Mouse (Mus musculus): ENCODE data around the gene Six2.
A peak's percentile ranks its signal among the peaks of the same experiment; 100 is the strongest.

The Six2 gene

DNA sequence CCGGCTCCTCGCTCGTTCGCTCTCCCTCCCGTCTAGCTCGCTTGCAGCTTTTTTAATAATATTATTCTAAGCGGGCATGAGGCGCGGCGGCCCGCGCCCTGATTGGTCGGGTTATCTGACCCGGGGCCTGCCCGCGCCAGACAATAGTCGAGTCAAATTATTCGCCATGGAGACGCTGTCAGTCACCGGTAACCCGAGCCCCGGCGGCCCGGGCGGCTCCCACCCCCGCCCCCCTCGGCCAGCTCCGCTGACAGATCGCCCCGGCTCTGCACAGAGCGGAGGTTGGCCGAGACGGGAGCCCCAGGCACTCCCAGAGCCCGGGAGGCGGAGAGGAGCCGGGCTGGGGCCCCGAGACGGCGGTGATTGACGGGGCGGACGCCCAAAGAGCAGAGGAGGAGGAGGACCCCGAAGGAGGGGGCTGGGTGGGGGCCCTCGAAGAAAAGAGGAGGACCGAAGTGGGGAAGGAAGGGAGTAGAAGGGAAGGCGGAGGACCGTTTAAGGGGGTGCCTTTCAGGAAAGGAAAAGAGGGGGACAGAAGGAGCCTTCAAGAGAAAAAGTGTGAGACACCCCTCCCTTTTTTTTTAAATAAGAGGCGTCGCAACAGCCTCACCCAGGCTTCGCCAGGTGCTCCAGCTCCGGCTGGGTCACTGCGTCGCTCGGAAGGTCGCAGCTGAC is at the start of gene Six2:
TSS of gene Six2 (minus strand) at position 39 of the 675 bp plus-strand sequence.
- no peak for DNase-seq (ENCODE audit: extremely low read depth, low read depth)

DNA sequence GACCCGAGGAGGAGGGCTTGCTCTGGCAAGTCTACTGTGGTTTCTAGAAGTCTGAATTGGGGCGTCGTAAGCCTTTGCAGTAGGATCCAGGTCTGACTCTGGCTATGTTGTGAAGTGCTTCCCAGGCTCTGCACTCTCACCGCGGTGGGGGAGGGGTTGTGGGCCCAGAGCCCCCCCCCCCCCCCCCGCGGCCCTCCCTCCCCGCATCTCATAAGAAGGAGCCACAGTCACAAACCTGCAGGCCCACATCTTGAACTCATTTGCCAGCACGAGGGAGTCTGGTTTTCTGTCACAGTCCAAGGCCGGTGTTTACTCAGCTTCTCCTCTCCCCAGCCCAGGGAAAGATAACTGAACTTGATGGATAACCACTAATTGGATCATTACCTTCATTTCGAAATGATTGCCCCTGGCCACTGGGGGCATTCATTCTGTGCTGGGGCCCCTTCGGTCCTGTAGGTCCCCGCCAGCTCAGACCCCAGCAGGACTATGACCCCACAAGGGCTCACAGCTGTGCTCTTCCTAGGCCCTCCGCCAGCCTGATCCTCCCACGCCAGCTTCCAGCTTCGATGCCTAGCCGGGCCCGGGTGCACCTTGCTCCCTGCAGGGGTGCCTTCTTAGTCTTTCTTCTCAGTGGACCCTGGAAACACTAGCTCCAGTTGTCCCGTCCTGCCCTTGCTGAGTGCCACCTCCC is 49.2 kb upstream of the Six2 start:
- no peak for DNase-seq (ENCODE audit: extremely low read depth, low read depth)

- DNase-seq (ENCODE audit: extremely low read depth, low read depth): no peak
Measured at GRCm38 (mm10) chr17:85731329-85731728, 43.3 kb upstream of the Six2 start.

DNA sequence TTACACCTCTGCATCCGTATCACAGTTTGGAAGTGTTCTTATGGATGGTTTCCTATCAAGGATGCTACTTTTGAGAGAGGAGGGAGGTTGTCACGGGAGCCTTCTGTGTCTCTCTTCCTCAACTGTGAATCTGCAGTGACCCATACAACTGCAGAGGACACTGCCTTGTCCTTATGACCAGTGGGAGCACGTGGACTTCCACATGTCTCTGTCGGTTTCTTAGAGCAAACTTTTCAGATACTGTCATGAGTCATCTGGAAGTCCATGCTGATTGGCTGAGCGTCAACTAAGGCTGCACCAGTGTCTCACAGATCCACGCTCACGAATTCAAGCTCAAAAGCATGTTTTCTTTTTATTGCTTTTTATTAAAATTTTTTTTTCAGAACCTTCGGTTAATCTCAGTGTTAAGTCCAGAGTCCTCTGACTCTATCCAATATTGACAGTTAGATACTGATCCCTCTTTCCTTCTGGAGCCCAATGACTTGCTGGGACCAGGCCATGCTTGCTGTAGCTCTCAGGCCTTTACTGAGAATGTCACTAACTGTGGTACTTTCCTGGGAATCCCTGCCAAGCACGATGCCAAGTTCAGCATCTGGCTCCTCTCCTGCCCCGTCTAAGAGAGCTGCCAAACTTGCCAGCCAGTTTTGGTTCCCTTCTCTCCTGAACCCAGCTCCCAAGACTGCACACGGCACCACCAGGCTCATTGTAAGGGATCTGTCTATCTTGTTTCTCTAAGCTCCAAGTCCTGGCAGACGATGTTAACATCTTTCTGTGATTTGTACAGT is 42.3 kb upstream of the Six2 start:
- DNase-seq (ENCODE audit: extremely low read depth, low read depth): no peak

- peak; percentile 56 for DNase-seq (ENCODE audit: extremely low read depth, low read depth)
Measured at GRCm38 (mm10) chr17:85728071-85728718, 40.1 kb upstream of the Six2 start.

- DNase-seq (ENCODE audit: extremely low read depth, low read depth): no peak
Measured at GRCm38 (mm10) chr17:85725988-85726387, 37.9 kb upstream of the Six2 start.

- no peak for DNase-seq (ENCODE audit: extremely low read depth, low read depth)
Measured at GRCm38 (mm10) chr17:85723166-85723565, 35.1 kb upstream of the Six2 start.

- no peak for DNase-seq (ENCODE audit: extremely low read depth, low read depth)
Measured at GRCm38 (mm10) chr17:85717266-85717665, 29.2 kb upstream of the Six2 start.

- DNase-seq (ENCODE audit: extremely low read depth, low read depth): no peak
Measured at GRCm38 (mm10) chr17:85715784-85716183, 27.7 kb upstream of the Six2 start.

DNA sequence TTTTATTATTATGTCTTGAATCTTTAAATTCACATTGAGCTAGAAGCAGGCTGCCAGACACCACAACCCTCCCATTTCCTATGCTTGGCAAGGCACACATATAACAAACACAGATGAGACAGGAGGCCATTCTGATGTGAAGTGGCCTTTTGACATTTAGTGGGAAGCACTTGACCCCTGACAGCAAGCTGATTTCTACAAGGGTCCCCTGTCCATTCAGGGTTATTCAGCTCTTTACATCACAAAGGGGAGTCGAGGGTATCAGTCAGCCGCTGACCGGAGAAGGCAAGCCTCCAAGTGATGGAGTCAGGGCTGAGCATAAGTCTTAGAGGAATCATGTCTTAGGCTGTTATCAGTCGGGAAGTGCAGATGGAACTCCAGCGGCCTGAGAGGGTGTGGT is 26.3 kb upstream of the Six2 start:
- no peak for DNase-seq (ENCODE audit: extremely low read depth, low read depth)

DNA sequence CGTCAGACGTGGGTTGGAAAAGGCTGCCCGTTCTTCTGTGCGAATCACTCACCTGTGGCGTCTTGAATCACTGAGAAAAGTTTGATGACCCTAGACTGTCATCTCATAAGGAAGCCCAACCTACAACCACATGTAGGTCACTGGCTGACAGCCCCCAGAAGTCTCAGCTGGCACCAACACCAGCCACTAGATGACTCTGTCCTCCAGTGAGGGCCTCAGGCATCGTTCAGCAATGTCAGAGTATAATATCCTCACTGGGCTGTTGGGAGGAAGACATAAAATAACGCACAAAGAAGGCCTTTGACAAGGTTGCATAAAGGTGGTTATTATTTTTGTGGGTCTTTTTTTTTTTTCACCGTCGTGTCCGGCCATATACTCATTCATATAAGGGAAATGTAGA is 24.8 kb upstream of the Six2 start:
- DNase-seq (ENCODE audit: extremely low read depth, low read depth): no peak

DNA sequence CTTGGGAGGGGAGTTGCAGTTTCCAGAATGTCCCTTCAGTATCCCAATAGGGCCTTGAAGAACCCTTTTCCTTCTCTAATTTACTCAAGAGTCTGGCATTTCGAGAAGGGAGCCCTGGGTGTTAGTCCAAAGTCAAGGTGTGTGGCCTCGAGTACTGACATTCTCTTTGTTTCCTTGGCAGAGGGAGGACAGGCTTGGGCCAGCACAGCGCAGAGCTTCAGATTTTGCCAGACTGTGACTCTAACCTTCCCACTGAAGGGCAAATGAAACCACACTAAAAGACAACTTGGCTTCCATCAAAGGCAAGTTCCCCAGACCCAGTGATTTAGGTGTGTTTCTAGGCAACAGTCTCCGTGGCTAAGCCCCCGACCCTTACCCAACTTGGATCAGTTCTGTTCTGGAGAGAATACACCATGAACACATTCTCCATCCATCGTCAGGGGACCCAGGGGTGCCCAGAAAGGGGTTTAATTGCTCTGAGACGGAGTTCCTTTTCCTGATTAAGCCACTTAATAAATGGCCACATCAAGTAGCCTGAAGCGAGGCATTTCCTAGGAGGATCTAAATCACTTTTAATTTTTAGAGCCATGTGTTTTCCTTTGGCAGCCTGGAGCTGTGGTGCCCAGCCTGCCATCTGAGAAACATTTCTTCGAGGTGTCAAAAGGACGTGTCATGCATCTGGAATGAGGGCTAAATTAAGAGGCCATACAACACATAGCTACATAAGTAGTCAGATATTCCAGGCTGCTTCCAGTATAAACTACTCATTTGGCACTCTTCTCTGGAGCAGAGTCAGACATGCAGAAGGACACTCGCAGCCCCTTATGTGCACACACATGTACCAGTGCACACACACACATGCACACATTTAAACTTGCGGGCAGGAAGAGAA is 16.5 kb upstream of the Six2 start:
- DNase-seq (ENCODE audit: extremely low read depth, low read depth): no peak

GRCm38 (mm10) chr17:85700028-85700427 is 12.0 kb upstream of the Six2 start:
- DNase-seq (ENCODE audit: extremely low read depth, low read depth): no peak

GRCm38 (mm10) chr17:85698643-85699042 is 10.6 kb upstream of the Six2 start:
- no peak for DNase-seq (ENCODE audit: extremely low read depth, low read depth)

- no peak for DNase-seq (ENCODE audit: extremely low read depth, low read depth)
Measured at GRCm38 (mm10) chr17:85697976-85698375, 9.9 kb upstream of the Six2 start.

- DNase-seq (ENCODE audit: extremely low read depth, low read depth): no peak
Measured at GRCm38 (mm10) chr17:85694499-85694898, 6.4 kb upstream of the Six2 start.

- DNase-seq (ENCODE audit: extremely low read depth, low read depth): no peak
Measured at GRCm38 (mm10) chr17:85693101-85693500, 5.0 kb upstream of the Six2 start.

DNA sequence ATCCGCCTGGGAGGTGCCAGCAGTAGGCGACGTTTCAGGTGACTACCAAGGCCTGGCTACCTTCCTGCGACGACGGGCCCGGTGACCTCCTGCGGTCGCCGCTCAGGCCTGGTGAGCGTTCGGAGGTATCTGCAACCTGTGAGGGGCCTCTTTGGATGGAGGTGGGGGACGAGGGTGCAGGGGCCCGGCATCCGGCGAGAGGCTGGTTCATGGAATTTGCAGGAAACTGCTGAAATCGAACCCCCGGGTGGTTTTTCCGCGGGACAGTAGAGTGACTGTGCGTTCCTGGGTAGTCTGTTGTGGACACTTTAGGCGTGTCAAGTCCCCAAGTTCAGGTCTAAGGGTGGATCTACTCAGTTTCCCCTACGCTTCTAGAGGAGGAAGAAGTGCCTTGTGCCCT is 4.5 kb upstream of the Six2 start:
- no peak for DNase-seq (ENCODE audit: extremely low read depth, low read depth)

DNA sequence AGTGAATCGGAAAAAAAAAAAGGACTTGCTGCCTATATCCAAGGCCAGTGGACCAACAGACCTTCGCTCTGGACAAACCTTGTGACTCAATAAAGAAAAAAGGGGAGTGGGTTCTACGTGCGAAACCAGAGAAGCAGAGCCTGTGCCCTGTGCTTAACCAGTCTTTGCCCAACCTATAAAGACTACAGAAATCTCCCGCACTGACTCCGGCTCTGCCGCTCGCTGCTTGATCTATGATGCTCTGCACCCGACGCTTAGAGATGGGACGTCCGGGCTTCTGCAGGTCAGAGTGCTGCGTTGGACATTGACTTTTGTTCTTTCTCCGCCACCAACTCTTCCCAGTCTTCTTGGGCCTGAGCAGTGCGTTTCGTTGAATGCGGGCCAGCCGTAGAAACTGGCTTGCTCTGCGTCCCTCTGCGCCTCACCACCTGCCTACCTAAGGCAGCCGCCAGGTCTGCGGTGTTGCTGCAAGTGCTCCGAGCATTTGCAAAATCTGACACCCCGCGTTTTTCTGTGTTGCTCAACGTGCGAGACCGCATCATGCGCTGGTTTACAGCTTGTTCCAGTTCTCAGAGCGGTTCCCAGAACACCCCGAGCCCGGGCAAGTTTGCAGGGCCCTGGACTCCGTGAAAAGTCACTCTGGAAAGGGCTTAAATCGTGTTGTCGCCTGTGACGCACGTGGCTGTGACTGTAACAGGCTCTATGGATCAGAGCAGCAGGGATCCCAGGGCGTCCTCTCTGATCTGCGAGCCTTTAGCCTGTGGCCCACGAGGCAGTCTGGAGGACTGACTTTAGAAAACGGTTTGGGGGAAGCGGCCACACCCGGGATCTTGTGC is 3.8 kb upstream of the Six2 start:
- no peak for DNase-seq (ENCODE audit: extremely low read depth, low read depth)

DNA sequence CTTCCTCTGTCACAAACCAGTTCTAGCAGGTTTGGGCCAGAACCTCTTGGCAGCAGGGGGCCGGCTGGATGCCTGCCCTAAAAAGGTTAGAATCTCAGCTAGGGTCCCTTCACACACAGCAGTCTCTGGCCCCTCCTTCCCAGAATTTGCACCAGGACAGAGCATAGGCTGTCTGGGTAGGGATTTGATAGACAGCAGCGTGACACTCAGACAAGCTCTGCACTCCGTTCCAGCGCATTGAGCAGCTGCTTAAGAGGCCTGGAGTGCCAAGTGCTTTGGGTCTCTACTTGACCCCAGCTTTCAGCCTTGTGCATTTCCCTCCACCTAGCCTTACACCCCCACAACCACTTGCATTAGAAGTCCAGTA is 2.9 kb upstream of the Six2 start:
- no peak for DNase-seq (ENCODE audit: extremely low read depth, low read depth)
